Mouse (Mus musculus) cerebellum, adult 2 months (tissue): ENCODE results near the gene Cbfa2t3.

Source experiments
- CTCF ChIP-seq: fragments of 200-500 bp; IDR thresholded peaks from 2 replicates; pipeline ENCODE4 v1.5.1; 2011; ENCODE audit warnings: low read depth, mild to moderate bottlenecking, control low read depth, low read length, moderate library complexity, borderline replicate concordance; ENCODE audit not compliant: insufficient read depth
- POLR2A ChIP-seq: fragments of 200-500 bp; IDR thresholded peaks from 2 replicates; pipeline ENCODE4 v1.6.1; 2011; ENCODE audit warnings: low read length, control low read depth, borderline replicate concordance; ENCODE audit not compliant: insufficient read depth

GRCm38 (mm10) chr8:122624653-122625052, 74.3 kb downstream of the Cbfa2t3 start:
- TF ChIP-seq CTCF (no peak), POLR2A (no peak)
